Mouse (Mus musculus) right cerebral cortex, postnatal 25 days (tissue): ENCODE results near the gene B2m.

Experiments used
- DNase-seq: peaks from one replicate; pipeline ENCODE4 v3.0.0; 2022

Gene B2m

GRCm38 (mm10) chr2:122151221-122151620 lies 3.7 kb downstream of the B2m start:
- DNase-seq: no peak

DNA sequence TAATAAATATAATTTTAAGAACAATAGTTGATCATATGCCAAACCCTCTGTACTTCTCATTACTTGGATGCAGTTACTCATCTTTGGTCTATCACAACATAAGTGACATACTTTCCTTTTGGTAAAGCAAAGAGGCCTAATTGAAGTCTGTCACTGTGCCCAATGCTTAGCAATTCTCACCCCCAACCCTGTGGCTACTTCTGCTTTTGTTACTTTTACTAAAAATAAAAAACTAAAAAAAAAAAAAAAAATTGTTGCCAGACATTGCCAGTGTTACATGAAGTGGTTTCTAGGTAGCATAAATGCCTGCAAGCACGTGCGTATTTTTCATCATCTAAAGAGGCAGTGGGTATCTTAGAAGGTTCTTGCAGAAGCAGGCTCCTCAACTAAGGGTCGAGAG lies 5.4 kb downstream of the B2m start:
- no peak for DNase-seq

DNA sequence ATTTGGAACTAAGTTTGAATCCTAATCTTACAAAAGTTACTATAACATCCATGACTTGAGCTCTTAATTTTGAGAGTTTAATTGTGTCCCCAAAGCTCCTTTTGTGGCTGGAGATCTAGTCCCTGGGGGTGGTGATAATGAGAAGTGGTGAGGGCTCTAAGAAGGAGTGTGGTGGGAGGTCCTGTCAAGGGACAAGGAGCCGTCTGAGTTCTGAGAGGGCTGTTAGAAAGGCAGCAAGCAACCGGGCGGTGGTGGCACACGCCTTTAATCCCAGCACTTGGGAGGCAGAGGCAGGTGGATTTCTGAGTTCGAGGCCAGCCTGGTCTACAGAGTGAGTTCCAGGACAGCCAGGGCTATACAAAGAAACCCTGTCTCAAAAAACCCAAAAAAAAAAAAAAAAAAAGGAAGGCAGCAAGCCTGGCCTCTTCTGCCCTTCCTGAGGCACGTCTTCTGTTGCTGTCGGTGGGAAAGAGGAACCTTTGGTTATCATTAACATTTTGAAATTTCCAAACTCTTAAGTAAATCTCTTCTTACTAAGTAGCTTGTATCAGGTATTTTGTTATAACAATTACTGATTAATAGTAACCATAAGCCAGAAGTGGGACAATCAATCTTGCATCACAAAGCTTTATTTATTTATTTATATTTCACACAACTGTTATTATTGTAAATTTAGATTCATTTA lies 6.3 kb downstream of the B2m start:
- no peak for DNase-seq

DNA sequence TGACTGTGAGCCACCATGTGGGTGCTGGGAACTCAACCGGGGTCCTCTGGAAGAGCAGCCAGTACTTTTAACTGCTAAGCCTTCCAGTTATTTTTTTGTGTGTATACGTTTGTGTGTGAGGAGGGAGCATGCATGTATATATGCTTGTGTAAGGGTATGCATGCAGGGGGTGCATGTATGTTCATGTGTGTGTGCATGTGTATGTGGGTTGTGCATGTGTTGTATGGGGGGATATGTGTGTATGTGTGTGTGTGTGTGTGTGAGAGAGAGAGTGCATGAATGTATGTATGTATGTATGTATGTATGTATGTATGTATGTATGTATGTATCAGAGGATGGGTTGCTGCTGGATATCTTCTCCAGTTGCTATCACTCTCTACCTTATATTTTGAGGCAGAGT lies 7.0 kb downstream of the B2m start:
- DNase-seq: no peak

GRCm38 (mm10) chr2:122155292-122155691 lies 7.8 kb downstream of the B2m start:
- no peak for DNase-seq

GRCm38 (mm10) chr2:122156051-122156700 lies 8.7 kb downstream of the B2m start:
- DNase-seq: no peak

GRCm38 (mm10) chr2:122157561-122157960 lies 10.1 kb downstream of the B2m start:
- DNase-seq: no peak

DNA sequence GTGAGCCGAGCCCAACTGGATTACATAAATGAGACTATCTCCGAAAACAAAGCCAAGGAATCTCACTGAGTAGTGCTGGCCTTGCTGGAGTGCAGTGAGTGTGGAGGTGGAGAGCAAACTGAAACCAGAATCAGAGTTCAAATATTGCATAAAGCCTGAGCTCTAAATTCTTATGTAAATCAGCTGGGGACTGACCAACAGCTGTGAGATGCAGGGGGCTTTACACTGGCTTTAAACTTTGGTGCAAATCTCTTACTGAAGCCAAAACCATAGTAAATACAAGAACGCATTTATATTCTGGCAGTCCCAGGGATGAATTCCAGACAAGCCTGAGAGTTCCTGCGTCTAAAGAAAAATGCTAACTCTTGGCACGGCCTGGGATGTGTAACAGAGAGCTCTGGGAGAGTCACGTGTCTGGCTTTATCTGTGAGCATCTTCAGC lies 10.9 kb downstream of the B2m start:
- DNase-seq: no peak

DNA sequence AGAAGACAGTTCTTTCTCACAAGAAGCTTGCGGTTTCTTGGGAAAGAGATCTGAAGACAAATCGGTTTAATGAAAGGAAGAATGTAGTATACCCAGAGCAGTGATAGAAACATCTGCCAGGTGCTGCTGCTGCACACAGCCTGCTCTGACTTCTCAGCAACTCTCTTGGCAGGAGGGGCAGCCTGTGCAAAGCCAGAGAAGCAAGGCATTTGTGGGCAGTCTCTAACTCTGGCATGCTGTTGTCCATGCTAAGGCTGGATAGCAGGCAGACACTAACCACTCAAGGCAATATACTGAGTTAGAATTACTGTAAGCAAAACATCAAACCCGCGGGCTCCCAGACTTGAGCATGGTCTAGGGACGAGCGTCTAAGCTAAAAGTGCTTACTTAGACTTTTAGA lies 12.2 kb downstream of the B2m start:
- no peak for DNase-seq

GRCm38 (mm10) chr2:122160680-122161079 lies 13.2 kb downstream of the B2m start, which contains the start of gene Trim69:
TSS of gene Trim69 (plus strand) at chr2:122160700.
- DNase-seq: peak; percentile 37

DNA sequence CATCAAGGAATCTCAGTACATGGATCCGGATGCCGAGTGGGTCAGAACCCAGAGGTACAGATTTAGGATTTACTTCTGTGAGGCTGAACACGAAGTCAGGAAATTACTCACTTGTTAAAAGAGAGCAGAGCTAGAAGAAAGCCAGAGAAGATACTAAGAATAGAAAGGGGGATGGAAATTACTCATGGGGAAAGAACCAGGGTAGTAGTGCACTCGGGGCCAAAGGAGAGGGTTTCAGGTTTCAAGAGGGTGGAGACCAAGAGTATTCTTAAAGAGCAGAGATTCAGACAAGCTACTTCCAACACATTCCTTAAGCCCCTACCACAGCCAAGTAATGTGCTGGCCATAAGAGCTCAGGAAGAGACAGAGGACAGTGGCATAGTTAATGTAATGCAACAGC lies 14.1 kb downstream of the B2m start:
- DNase-seq: no peak

- DNase-seq: no peak
Observed at GRCm38 (mm10) chr2:122162529-122162928, 15.0 kb downstream of the B2m start.

DNA sequence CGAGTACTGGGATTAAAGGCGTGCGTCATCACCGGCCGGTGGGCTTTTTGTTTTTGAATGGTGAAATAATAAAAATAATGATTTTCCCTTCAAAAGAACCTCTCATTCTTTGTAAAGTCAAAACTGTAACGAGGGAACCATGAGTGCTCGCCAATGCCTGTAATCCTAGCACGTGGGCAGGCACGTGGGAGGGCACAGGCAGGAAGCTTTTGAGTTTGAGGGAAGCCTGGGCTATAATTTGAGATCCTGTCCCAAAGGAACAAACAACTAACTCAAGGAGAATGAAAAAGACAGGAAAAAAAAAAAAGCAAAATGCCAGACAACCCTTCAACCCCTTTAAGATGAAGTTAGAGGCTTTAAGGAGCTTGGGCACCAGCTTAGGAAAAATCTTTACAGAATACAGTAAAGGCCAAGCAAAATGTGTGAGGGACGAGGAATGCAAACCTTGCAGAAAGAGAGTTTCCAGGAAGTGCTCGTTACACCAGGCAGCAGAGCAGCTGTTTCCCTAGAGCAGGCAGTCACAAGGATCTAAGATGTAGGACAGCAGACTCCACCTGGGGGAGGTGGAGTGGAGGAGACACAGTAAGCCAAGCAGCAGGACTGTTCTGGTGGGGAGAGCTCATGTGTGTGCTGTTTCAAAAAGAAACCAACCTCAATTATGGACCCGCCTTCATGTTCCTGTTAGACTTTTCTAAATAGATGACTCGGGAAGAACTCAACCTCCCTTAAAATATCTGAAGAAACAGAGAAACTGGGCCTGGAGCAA lies 16.1 kb downstream of the B2m start:
- peak; percentile 16 for DNase-seq

DNA sequence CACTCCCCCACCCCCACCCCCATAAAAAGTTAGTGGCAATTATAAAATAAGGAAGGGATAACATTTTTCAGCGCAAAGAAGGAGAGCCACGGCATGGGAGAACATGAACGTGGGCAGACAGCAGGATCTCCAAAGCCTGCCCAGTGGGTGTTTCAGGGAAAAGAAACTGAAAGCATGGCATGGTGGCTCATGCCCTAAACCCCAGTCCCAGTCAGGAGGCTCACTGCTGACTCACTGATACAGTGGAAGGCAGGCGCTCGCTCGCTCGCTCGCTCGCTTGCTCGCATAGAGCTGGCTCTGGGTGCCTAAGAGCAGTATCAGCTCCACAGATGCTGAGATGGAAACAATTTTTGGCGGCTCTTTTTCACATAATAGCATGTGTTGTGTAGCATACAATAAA lies 16.8 kb downstream of the B2m start:
- DNase-seq: peak; percentile 9

- no peak for DNase-seq
Observed at GRCm38 (mm10) chr2:122171292-122171691, 23.8 kb downstream of the B2m start.

DNA sequence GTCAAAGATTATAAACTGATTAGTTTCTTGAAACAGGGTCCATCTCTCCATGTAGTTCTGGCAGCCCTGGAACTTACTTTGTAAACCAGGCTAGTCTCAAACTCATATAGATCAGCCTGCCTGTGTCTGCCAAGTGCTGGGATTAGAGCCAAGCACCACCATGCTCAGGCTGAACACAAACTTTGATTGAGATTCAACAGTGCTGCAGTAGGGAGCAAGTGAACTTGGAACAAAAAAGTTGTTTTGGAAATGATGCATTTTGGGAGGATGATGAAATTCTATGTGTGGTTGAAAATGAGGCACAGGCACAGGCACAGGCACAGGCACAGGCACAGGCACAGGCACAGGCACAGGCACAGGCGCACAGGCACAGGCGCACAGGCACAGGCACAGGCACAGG lies 24.7 kb downstream of the B2m start:
- DNase-seq: no peak

DNA sequence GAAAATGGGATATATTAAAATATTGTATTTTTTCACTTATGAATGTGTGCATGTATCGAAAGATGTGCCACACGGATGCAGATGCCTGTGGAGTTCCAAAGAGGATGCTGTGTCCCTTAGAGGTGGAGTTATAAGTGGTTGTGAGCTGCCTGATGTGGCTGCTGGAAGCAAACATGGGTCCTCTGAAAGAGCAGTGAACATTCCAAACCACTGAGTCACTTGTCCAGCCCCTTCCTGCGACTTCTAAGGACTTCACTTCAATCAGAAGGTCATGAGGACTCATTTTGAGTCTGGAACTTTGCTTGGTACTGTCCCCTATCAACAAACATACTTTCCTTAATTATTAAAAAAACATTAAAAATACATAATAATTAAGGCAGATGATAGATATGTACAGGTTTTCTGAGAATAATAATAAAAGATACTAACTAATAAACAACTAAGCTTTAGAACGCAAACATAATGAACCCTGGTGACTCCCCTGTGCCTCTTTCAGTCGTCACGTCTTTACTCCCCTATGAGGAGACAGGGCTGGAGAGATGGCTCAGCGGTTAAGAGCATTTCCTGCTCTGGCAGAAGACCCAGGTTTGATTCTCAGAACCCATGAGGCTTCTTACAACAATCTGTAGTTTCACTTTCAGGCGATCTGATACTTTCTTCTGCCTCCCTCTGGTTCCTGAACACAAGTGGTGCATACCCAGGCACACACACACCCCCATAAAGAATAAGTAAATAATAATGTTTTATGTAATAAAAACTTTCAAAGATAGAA lies 32.8 kb downstream of the B2m start:
- no peak for DNase-seq

GRCm38 (mm10) chr2:122185086-122185485 lies 37.6 kb downstream of the B2m start:
- no peak for DNase-seq

- no peak for DNase-seq
Observed at GRCm38 (mm10) chr2:122186106-122186505, 38.6 kb downstream of the B2m start, which contains the start of the genes Patl2 and Terb2. TSS of gene Patl2 (minus strand) at chr2:122186189. TSS of gene Terb2 (plus strand) at chr2:122186272.

GRCm38 (mm10) chr2:122186751-122187150 lies 39.3 kb downstream of the B2m start:
- no peak for DNase-seq

GRCm38 (mm10) chr2:122191849-122192248 lies 44.4 kb downstream of the B2m start:
- no peak for DNase-seq

- DNase-seq: peak; percentile 6
Observed at GRCm38 (mm10) chr2:122194509-122194929, 47.0 kb downstream of the B2m start.

GRCm38 (mm10) chr2:122201501-122201900 lies 54.0 kb downstream of the B2m start:
- no peak for DNase-seq
